ENCODE assay signal across 11 mouse cellular contexts in the genomic region with DNA sequence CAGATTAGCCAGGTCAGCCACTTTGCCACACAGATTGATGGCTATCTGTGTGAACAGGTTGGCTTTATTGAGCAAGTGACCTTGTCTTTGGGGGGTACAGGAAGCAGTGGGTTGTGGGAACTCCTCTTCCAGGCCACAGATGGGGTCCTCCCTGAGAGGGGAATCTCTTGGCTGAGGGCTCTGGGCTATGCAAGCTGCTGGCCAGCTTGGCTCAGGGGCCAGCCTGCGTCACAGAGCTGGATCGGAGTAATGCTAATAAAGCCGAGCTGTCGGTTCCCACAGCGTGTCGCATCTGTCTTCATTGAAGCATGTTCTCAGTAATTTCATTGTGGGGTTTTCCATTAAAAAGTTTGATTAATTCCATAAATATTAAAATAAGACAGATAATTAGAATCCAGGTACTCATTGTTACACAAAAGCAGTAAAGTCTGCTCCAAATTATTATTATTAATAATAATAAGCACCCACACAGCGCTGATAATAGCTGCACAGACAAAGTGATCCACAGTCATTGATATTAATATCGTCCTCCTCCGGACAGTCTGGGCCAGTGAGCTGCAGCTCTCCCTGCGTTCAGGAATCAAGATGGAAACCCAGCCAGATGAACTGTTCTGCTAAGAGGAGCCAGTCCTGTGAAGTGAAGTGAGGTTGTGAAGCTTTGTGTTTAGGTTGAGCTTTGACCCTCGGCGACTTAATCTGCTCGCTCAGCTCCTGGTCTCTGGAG.
DNase-seq lines count a peak whose midpoint lies in the region; ATAC-seq and TF ChIP-seq lines count a peak whose summit lies in the region.
"Had no signal": no experiment of that assay in that cellular context is flagged by ENCODE, and none has a peak within 500 bp of the region (broad histone marks: within the 10 kb centered on the region; RNA-seq: fewer than 3 reads in every experiment).

No protein-coding gene starts in this region.

- DNase-seq in kidney, postnatal 0 days (ENCODE audit: low spot score): no peak
- no peak for DNase-seq in kidney, postnatal 36 days
- DNase-seq in forebrain, postnatal 0 days: no peak
- peak; percentile 86 for DNase-seq in midbrain, postnatal 0 days (ENCODE audit: low spot score)
- DNase-seq in ovary, adult 18-20 months (ENCODE audit: low spot score): no peak
- DNase-seq in heart, adult 9 months (ENCODE audit: low spot score in 2 of 2): no peak
- DNase-seq: kidney, adult 11 months; right cerebral cortex, postnatal 14 days had no signal

- no peaks in the 10 kb centered on the region for H3K4me1 ChIP-seq in kidney, postnatal 0 days (replicated peaks; ENCODE audit: insufficient read depth, low read length)
- no peaks in the 10 kb centered on the region for H3K4me1 ChIP-seq in forebrain, postnatal 0 days (ENCODE audit: insufficient read depth)
- H3K4me1 ChIP-seq in hindbrain, embryonic 12.5 days: peaks cover 10% of the 10 kb centered on the region
- no peaks in the 10 kb centered on the region for H3K4me1 ChIP-seq in midbrain, postnatal 0 days (ENCODE audit: insufficient read depth, low read length)
- H3K4me1 ChIP-seq: lung, embryonic 15.5 days had no signal

- no peaks in the 10 kb centered on the region for H3K9me3 ChIP-seq in kidney, postnatal 0 days (replicated peaks; ENCODE audit: low read length)
- H3K9me3 ChIP-seq in forebrain, postnatal 0 days (ENCODE audit: low read length): no peaks in the 10 kb centered on the region
- no peaks in the 10 kb centered on the region for H3K9me3 ChIP-seq in hindbrain, embryonic 12.5 days (replicated peaks)
- no peaks in the 10 kb centered on the region for H3K9me3 ChIP-seq in midbrain, postnatal 0 days (ENCODE audit: low read length)
- H3K9me3 ChIP-seq: lung, embryonic 15.5 days had no signal

- no peak overlapping the region for H3K9ac ChIP-seq in kidney, postnatal 0 days (ENCODE audit: low read depth, low read length)
- H3K9ac ChIP-seq in forebrain, postnatal 0 days: no peak overlapping the region
- no peak overlapping the region for H3K9ac ChIP-seq in hindbrain, embryonic 12.5 days
- H3K9ac ChIP-seq in midbrain, postnatal 0 days (replicated peaks; ENCODE audit: low read length, poor library complexity, severe bottlenecking): no peak overlapping the region
- H3K9ac ChIP-seq: lung, embryonic 15.5 days had no signal

- ATAC-seq in kidney, postnatal 0 days (replicated peaks; ENCODE audit: low FRiP score, low read depth): peak; percentile 52; the same call in 1 of the 2 replicates
- ATAC-seq in forebrain, postnatal 0 days: peak; percentile 51; the same call in 1 of the 2 replicates
- ATAC-seq in hindbrain, embryonic 12.5 days (ENCODE audit: low FRiP score): peak; percentile 84
- ATAC-seq in midbrain, postnatal 0 days (ENCODE audit: low FRiP score): peak; percentile 47; the same call in 1 of the 2 replicates
- no peak for ATAC-seq in granulocyte monocyte progenitor cell, adult 5-6 weeks (replicated peaks; ENCODE audit: poor library complexity, severe bottlenecking)

- 71% methylated on average over 13 of the region's 13 CpGs for WGBS in kidney, postnatal 0 days
- 65% methylated on average over 13 of the region's 13 CpGs for WGBS in forebrain, postnatal 0 days
- WGBS in hindbrain, embryonic 12.5 days: 60% methylated on average over 13 of the region's 13 CpGs
- WGBS in midbrain, postnatal 0 days: 58% methylated on average over 13 of the region's 13 CpGs

- no peaks in the 10 kb centered on the region for H3K36me3 ChIP-seq in kidney, postnatal 0 days (ENCODE audit: insufficient read depth, low read length)
- no peaks in the 10 kb centered on the region for H3K36me3 ChIP-seq in forebrain, postnatal 0 days (ENCODE audit: insufficient read depth)
- H3K36me3 ChIP-seq in hindbrain, embryonic 12.5 days: no peaks in the 10 kb centered on the region
- no peaks in the 10 kb centered on the region for H3K36me3 ChIP-seq in midbrain, postnatal 0 days (ENCODE audit: insufficient read depth, low read length)
- H3K36me3 ChIP-seq: lung, embryonic 15.5 days had no signal

- no peak overlapping the region for H3K27ac ChIP-seq in kidney, postnatal 0 days
- no peak overlapping the region for H3K27ac ChIP-seq in forebrain, postnatal 0 days (ENCODE audit: low read depth, low read length)
- peak overlapping the region; percentile 58 for H3K27ac ChIP-seq in hindbrain, embryonic 12.5 days
- H3K27ac ChIP-seq in midbrain, postnatal 0 days (ENCODE audit: low read depth, low read length): no peak overlapping the region
- H3K27ac ChIP-seq: lung, embryonic 15.5 days had no signal

- no peak overlapping the region for H3K4me3 ChIP-seq in kidney, postnatal 0 days (replicated peaks; ENCODE audit: low read depth, low read length)
- no peak overlapping the region for H3K4me3 ChIP-seq in forebrain, postnatal 0 days (ENCODE audit: low read depth, low read length)
- H3K4me3 ChIP-seq in hindbrain, embryonic 12.5 days: no peak overlapping the region
- no peak overlapping the region for H3K4me3 ChIP-seq in midbrain, postnatal 0 days (ENCODE audit: low read depth, low read length)
- H3K4me3 ChIP-seq: lung, embryonic 15.5 days had no signal

- no peak for TF ChIP-seq CTCF in kidney, postnatal 0 days (IDR thresholded peaks at IDR 0.05; ENCODE audit: low read depth)
- TF ChIP-seq CTCF in forebrain, postnatal 0 days (IDR thresholded peaks at IDR 0.05; ENCODE audit: low read depth): no peak
- TF ChIP-seq CTCF in midbrain, postnatal 0 days (IDR thresholded peaks at IDR 0.05): no peak

- H3K4me2 ChIP-seq in kidney, postnatal 0 days (ENCODE audit: low read length): no peak overlapping the region
- no peak overlapping the region for H3K4me2 ChIP-seq in forebrain, postnatal 0 days (ENCODE audit: low read depth)
- H3K4me2 ChIP-seq in hindbrain, embryonic 12.5 days (replicated peaks): no peak overlapping the region
- no peak overlapping the region for H3K4me2 ChIP-seq in midbrain, postnatal 0 days (ENCODE audit: low read depth, low read length, poor library complexity, severe bottlenecking)
- H3K4me2 ChIP-seq: lung, embryonic 15.5 days had no signal

- H3K27me3 ChIP-seq in kidney, postnatal 0 days (ENCODE audit: insufficient read depth, low read length): no peaks in the 10 kb centered on the region
- H3K27me3 ChIP-seq in forebrain, postnatal 0 days (ENCODE audit: insufficient read depth, low read length): no peaks in the 10 kb centered on the region
- H3K27me3 ChIP-seq in hindbrain, embryonic 12.5 days: no peaks in the 10 kb centered on the region
- H3K27me3 ChIP-seq in midbrain, postnatal 0 days (ENCODE audit: insufficient read depth, low read length): no peaks in the 10 kb centered on the region
- H3K27me3 ChIP-seq: lung, embryonic 15.5 days had no signal
